Mouse (Mus musculus) megakaryocyte, embryonic 14.5 days (primary cell): ENCODE results near the gene Dab2ip. TPM values are rescaled to one million over a fixed set of nuclear protein-coding genes. Genes with fewer than 3 reads are reported as not detected.
A peak's percentile ranks its signal among the peaks of the same experiment; 100 is the strongest.

ENCODE experiments used
- H3K27me3 ChIP-seq: replicated peaks from 2 replicates; pipeline ENCODE3; 2012; ENCODE audit warnings: inconsistent platforms
- H3K36me3 ChIP-seq: replicated peaks from 2 replicates; pipeline ENCODE3; 2012; ENCODE audit warnings: low read length, inconsistent platforms, mixed read lengths
- H3K4me1 ChIP-seq: 2 replicates; pipeline ENCODE4 v1.6.1; 2012; ENCODE audit warnings: inconsistent platforms
- H3K4me3 ChIP-seq: replicated peaks from 2 replicates; pipeline ENCODE3; 2012; ENCODE audit warnings: moderate library complexity, mild to moderate bottlenecking, inconsistent platforms
- H3K9me3 ChIP-seq: 2 replicates; pipeline ENCODE4 v1.6.1; 2012; ENCODE audit warnings: inconsistent platforms
- FLI1 ChIP-seq: IDR thresholded peaks from 2 replicates; pipeline ENCODE4 v1.6.1; 2012; ENCODE audit warnings: low read length, inconsistent platforms, mixed read lengths
- GATA1 ChIP-seq: IDR thresholded peaks from 3 replicates; pipeline ENCODE4 v1.6.1; 2012; ENCODE audit warnings: mixed read lengths, low read length, inconsistent platforms, borderline replicate concordance
- polyA plus RNA-seq: library from polyadenylated mRNA; stranded (reverse); fragments of >175 nt; gene quantifications from 2 replicates; pipeline ENCODE4 v1.2.3, GENCODE M21; 2012; ENCODE audit warnings: low replicate concordance; ENCODE audit not compliant: insufficient read depth

Gene Dab2ip
- polyA plus RNA-seq, 1 experiment: 5.0 TPM

GRCm38 (mm10) chr2:35556918-35557486 is 1.1 kb upstream of the Dab2ip start:
- H3K9me3 ChIP-seq: no peaks in the 10 kb centered on the region
- H3K4me1 ChIP-seq: peaks cover 19% of the 10 kb centered on the region
- no peak for TF ChIP-seq GATA1
- no peak for TF ChIP-seq FLI1
- no peaks in the 10 kb centered on the region for H3K36me3 ChIP-seq
- peaks cover 97% of the 10 kb centered on the region for H3K27me3 ChIP-seq
- H3K4me3 ChIP-seq: no peak overlapping the region

GRCm38 (mm10) chr2:35558826-35559550 is 922 bp downstream of the Dab2ip start:
- no peak for TF ChIP-seq FLI1
- no peak for TF ChIP-seq GATA1
- Histone ChIP-seq H3K4me3 (no peak overlapping the region), H3K9me3 (no peaks in the 10 kb centered on the region), H3K27me3 (peaks cover 97% of the 10 kb centered on the region), H3K4me1 (peaks cover 29% of the 10 kb centered on the region), H3K36me3 (no peaks in the 10 kb centered on the region)

GRCm38 (mm10) chr2:35559551-35559835 is 1.4 kb downstream of the Dab2ip start:
- no peaks in the 10 kb centered on the region for H3K36me3 ChIP-seq
- H3K4me1 ChIP-seq: peaks cover 32% of the 10 kb centered on the region
- TF ChIP-seq FLI1 (no peak), GATA1 (no peak)
- no peak overlapping the region for H3K4me3 ChIP-seq
- H3K9me3 ChIP-seq: no peaks in the 10 kb centered on the region
- peaks cover 97% of the 10 kb centered on the region for H3K27me3 ChIP-seq

GRCm38 (mm10) chr2:35563722-35564121 is 5.7 kb downstream of the Dab2ip start:
- no peak overlapping the region for H3K4me3 ChIP-seq
- H3K4me1 ChIP-seq: peaks cover 60% of the 10 kb centered on the region
- TF ChIP-seq FLI1 (no peak), GATA1 (no peak)
- H3K9me3 ChIP-seq: no peaks in the 10 kb centered on the region
- H3K27me3 ChIP-seq: peaks cover 99% of the 10 kb centered on the region
- H3K36me3 ChIP-seq: no peaks in the 10 kb centered on the region

- H3K36me3 ChIP-seq: no peaks in the 10 kb centered on the region
These were observed 7.2 kb downstream of the Dab2ip start for GRCm38 (mm10) chr2:35565051-35565836.

GRCm38 (mm10) chr2:35566957-35567693 is 9.1 kb downstream of the Dab2ip start:
- peak overlapping the region; percentile 15 for H3K4me3 ChIP-seq
- TF ChIP-seq FLI1 (no peak), GATA1 (no peak)
- peaks cover 63% of the 10 kb centered on the region for H3K4me1 ChIP-seq
- peaks cover 97% of the 10 kb centered on the region for H3K27me3 ChIP-seq
- peaks cover 17% of the 10 kb centered on the region for H3K9me3 ChIP-seq
- no peaks in the 10 kb centered on the region for H3K36me3 ChIP-seq

More at GRCm38 (mm10) chr2:35565051-35565836, 7.2 kb downstream of the Dab2ip start:
- Histone ChIP-seq H3K9me3 (peaks cover 9% of the 10 kb centered on the region), H3K4me1 (peaks cover 61% of the 10 kb centered on the region), H3K4me3 (peak overlapping the region; percentile 73), H3K27me3 (peaks cover 97% of the 10 kb centered on the region)
- TF ChIP-seq FLI1 (no peak), GATA1 (no peak)

- H3K9me3 ChIP-seq: peaks cover 17% of the 10 kb centered on the region
- peaks cover 57% of the 10 kb centered on the region for H3K4me1 ChIP-seq
- TF ChIP-seq GATA1 (no peak), FLI1 (no peak)
- no peak overlapping the region for H3K4me3 ChIP-seq
- H3K36me3 ChIP-seq: no peaks in the 10 kb centered on the region
- H3K27me3 ChIP-seq: peaks cover 97% of the 10 kb centered on the region
These were observed 9.7 kb downstream of the Dab2ip start for GRCm38 (mm10) chr2:35567694-35568149.

GRCm38 (mm10) chr2:35570743-35571142 is 12.7 kb downstream of the Dab2ip start:
- Histone ChIP-seq H3K4me1 (peaks cover 35% of the 10 kb centered on the region), H3K9me3 (peaks cover 17% of the 10 kb centered on the region), H3K36me3 (no peaks in the 10 kb centered on the region), H3K4me3 (no peak overlapping the region), H3K27me3 (peaks cover 96% of the 10 kb centered on the region)
- TF ChIP-seq FLI1 (no peak), GATA1 (no peak)

- no peaks in the 10 kb centered on the region for H3K36me3 ChIP-seq
- peaks cover 14% of the 10 kb centered on the region for H3K9me3 ChIP-seq
- H3K4me3 ChIP-seq: no peak overlapping the region
- H3K27me3 ChIP-seq: peaks cover 95% of the 10 kb centered on the region
- peaks cover 10% of the 10 kb centered on the region; the same call in 1 of the 2 replicates for H3K4me1 ChIP-seq
- no peak for TF ChIP-seq GATA1
- TF ChIP-seq FLI1: no peak
These were observed 16.6 kb downstream of the Dab2ip start for GRCm38 (mm10) chr2:35574643-35575042.
